21 mouse cellular contexts compared by ENCODE assay signal in genomic region chrX:22698179-22698578, GRCm38 (mm10).
DNase-seq lines count a peak whose midpoint lies in the region; ATAC-seq lines count a peak whose summit lies in the region.
"Had no signal": no experiment of that assay in that cellular context is flagged by ENCODE, and none has a peak within 500 bp of the region (broad histone marks: within the 10 kb centered on the region; RNA-seq: fewer than 3 reads in every experiment).

No protein-coding gene starts in this region.

- no peaks in the 10 kb centered on the region for H3K36me3 ChIP-seq in hindbrain, embryonic 16.5 days (ENCODE audit: control insufficient read depth, insufficient read depth, low read length)
- H3K36me3 ChIP-seq in hindbrain, embryonic 10.5 days: no peaks in the 10 kb centered on the region
- no peaks in the 10 kb centered on the region for H3K36me3 ChIP-seq in midbrain, embryonic 14.5 days (ENCODE audit: control insufficient read depth, insufficient read depth, low read length)
- no peaks in the 10 kb centered on the region for H3K36me3 ChIP-seq in midbrain, embryonic 16.5 days (ENCODE audit: control insufficient read depth, insufficient read depth, low read length)
- H3K36me3 ChIP-seq in heart, embryonic 12.5 days: no peaks in the 10 kb centered on the region
- H3K36me3 ChIP-seq: embryonic facial prominence, embryonic 10.5 days; midbrain, embryonic 15.5 days had no signal

- H3K27ac ChIP-seq in hindbrain, embryonic 16.5 days (ENCODE audit: low read depth, low read length): no peak overlapping the region
- no peak overlapping the region for H3K27ac ChIP-seq in hindbrain, embryonic 10.5 days
- H3K27ac ChIP-seq in midbrain, embryonic 14.5 days (replicated peaks; ENCODE audit: low read depth, low read length): no peak overlapping the region
- no peak overlapping the region for H3K27ac ChIP-seq in midbrain, embryonic 16.5 days (ENCODE audit: low read length)
- H3K27ac ChIP-seq in heart, embryonic 12.5 days (ENCODE audit: poor library complexity, severe bottlenecking): no peak overlapping the region
- H3K27ac ChIP-seq: embryonic facial prominence, embryonic 10.5 days; midbrain, embryonic 15.5 days; stomach, postnatal 0 days had no signal

- no peaks in the 10 kb centered on the region for H3K4me1 ChIP-seq in hindbrain, embryonic 16.5 days (ENCODE audit: control insufficient read depth, insufficient read depth, low read depth, low read length)
- no peaks in the 10 kb centered on the region for H3K4me1 ChIP-seq in hindbrain, embryonic 10.5 days (replicated peaks)
- H3K4me1 ChIP-seq in midbrain, embryonic 14.5 days (ENCODE audit: control insufficient read depth, insufficient read depth, low read length): no peaks in the 10 kb centered on the region
- H3K4me1 ChIP-seq in midbrain, embryonic 16.5 days (ENCODE audit: control insufficient read depth, insufficient read depth, low read length): no peaks in the 10 kb centered on the region
- H3K4me1 ChIP-seq in heart, embryonic 12.5 days (replicated peaks): no peaks in the 10 kb centered on the region
- H3K4me1 ChIP-seq: embryonic facial prominence, embryonic 10.5 days; midbrain, embryonic 15.5 days had no signal

- peak; percentile 68; the same call in 1 of the 2 replicates for ATAC-seq in hindbrain, embryonic 16.5 days
- ATAC-seq in midbrain, embryonic 14.5 days (ENCODE audit: low FRiP score, low TSS enrichment): no peak
- no peak for ATAC-seq in midbrain, embryonic 16.5 days
- no peak for ATAC-seq in heart, embryonic 12.5 days (ENCODE audit: insufficient number of reproducible peaks, low FRiP score)
- ATAC-seq: midbrain, embryonic 15.5 days had no signal

- WGBS in hindbrain, embryonic 16.5 days: 66% methylated on average over 2 of the region's 2 CpGs
- 84% methylated on average over 2 of the region's 2 CpGs for WGBS in hindbrain, embryonic 10.5 days
- WGBS in midbrain, embryonic 14.5 days: 79% methylated on average over 2 of the region's 2 CpGs
- 67% methylated on average over 2 of the region's 2 CpGs for WGBS in midbrain, embryonic 16.5 days
- 89% methylated on average over 2 of the region's 2 CpGs for WGBS in heart, embryonic 12.5 days

- H3K4me3 ChIP-seq in hindbrain, embryonic 16.5 days (ENCODE audit: low read length): no peak overlapping the region
- H3K4me3 ChIP-seq in hindbrain, embryonic 10.5 days: no peak overlapping the region
- no peak overlapping the region for H3K4me3 ChIP-seq in midbrain, embryonic 14.5 days (replicated peaks; ENCODE audit: low read depth, low read length)
- H3K4me3 ChIP-seq in midbrain, embryonic 16.5 days (ENCODE audit: low read depth, low read length): no peak overlapping the region
- no peak overlapping the region for H3K4me3 ChIP-seq in heart, embryonic 12.5 days
- H3K4me3 ChIP-seq: embryonic facial prominence, embryonic 10.5 days; midbrain, embryonic 15.5 days had no signal

- no peak overlapping the region for H3K9ac ChIP-seq in hindbrain, embryonic 16.5 days (ENCODE audit: low read depth, low read length)
- no peak overlapping the region for H3K9ac ChIP-seq in midbrain, embryonic 14.5 days (replicated peaks; ENCODE audit: low read length)
- no peak overlapping the region for H3K9ac ChIP-seq in midbrain, embryonic 16.5 days (ENCODE audit: low read depth, low read length)
- H3K9ac ChIP-seq in heart, embryonic 12.5 days: no peak overlapping the region
- H3K9ac ChIP-seq: midbrain, embryonic 15.5 days had no signal

- H3K9me3 ChIP-seq in hindbrain, embryonic 16.5 days (ENCODE audit: control insufficient read depth, low read length): no peaks in the 10 kb centered on the region
- no peaks in the 10 kb centered on the region for H3K9me3 ChIP-seq in hindbrain, embryonic 10.5 days
- H3K9me3 ChIP-seq in midbrain, embryonic 14.5 days (ENCODE audit: control insufficient read depth, low read length): no peaks in the 10 kb centered on the region
- H3K9me3 ChIP-seq in midbrain, embryonic 16.5 days (replicated peaks; ENCODE audit: control insufficient read depth, low read length, poor library complexity, severe bottlenecking): no peaks in the 10 kb centered on the region
- H3K9me3 ChIP-seq in heart, embryonic 12.5 days (replicated peaks): no peaks in the 10 kb centered on the region
- H3K9me3 ChIP-seq: embryonic facial prominence, embryonic 10.5 days; midbrain, embryonic 15.5 days had no signal

- H3K4me2 ChIP-seq in hindbrain, embryonic 16.5 days (ENCODE audit: low read length): no peak overlapping the region
- no peak overlapping the region for H3K4me2 ChIP-seq in midbrain, embryonic 14.5 days (ENCODE audit: low read length)
- no peak overlapping the region for H3K4me2 ChIP-seq in midbrain, embryonic 16.5 days (ENCODE audit: low read length)
- H3K4me2 ChIP-seq in heart, embryonic 12.5 days: no peak overlapping the region
- H3K4me2 ChIP-seq: midbrain, embryonic 15.5 days had no signal

- DNase-seq in cerebellum, postnatal 14 days: peak; percentile 3 to 33
- DNase-seq in cerebellum, postnatal 4 days (ENCODE audit: low spot score in 2 of 2): no peak
- no peak for DNase-seq in hindbrain, embryonic 10.5 days (ENCODE audit: low spot score)
- peak; percentile 15 for DNase-seq in midbrain, embryonic 14.5 days
- peak; percentile 12 for DNase-seq in brain, embryonic 18.5 days (ENCODE audit: low read depth, low spot score)
- DNase-seq: adrenal gland, postnatal 36 days; gastrocnemius, postnatal 14 days; heart, adult 18-20 months; heart, postnatal 36 days; kidney, adult 8-10 months; kidney, postnatal 14 days; left cerebral cortex, postnatal 4 days; liver; lung, postnatal 14 days had no signal

- H3K27me3 ChIP-seq in hindbrain, embryonic 16.5 days (replicated peaks; ENCODE audit: control insufficient read depth, insufficient read depth, low read length): no peaks in the 10 kb centered on the region
- H3K27me3 ChIP-seq in hindbrain, embryonic 10.5 days (ENCODE audit: insufficient read depth, poor library complexity, severe bottlenecking): no peaks in the 10 kb centered on the region
- H3K27me3 ChIP-seq in midbrain, embryonic 14.5 days (ENCODE audit: control insufficient read depth, insufficient read depth, low read length): no peaks in the 10 kb centered on the region
- H3K27me3 ChIP-seq in midbrain, embryonic 16.5 days (ENCODE audit: control insufficient read depth, insufficient read depth, low read depth, low read length): no peaks in the 10 kb centered on the region
- no peaks in the 10 kb centered on the region for H3K27me3 ChIP-seq in heart, embryonic 12.5 days (replicated peaks)
- H3K27me3 ChIP-seq: CH12.LX; midbrain, embryonic 15.5 days had no signal

Comparison
In these comparisons a context has a peak if more than half of its experiments do, and no peak if none do; other contexts are left out.
1. DNase-seq: peak in cerebellum, postnatal 14 days (2 of 2), midbrain, embryonic 14.5 days (single experiment) and brain, embryonic 18.5 days (single experiment); none in cerebellum, postnatal 4 days (0 of 2) and hindbrain, embryonic 10.5 days (single experiment).